Mouse (Mus musculus): Measurements from ENCODE around the gene Trim8.

Gene Trim8

GRCm38 (mm10) chr19:46505646-46506371 is 4.3 kb downstream of the Trim8 start:
- DNase-seq = no peak

- DNase-seq = no peak
Observed at GRCm38 (mm10) chr19:46506372-46506717, 4.8 kb downstream of the Trim8 start.

- DNase-seq = no peak
Observed at GRCm38 (mm10) chr19:46507181-46507581, 5.7 kb downstream of the Trim8 start.

GRCm38 (mm10) chr19:46507806-46508205 is 6.3 kb downstream of the Trim8 start:
- DNase-seq = peak in 1 of 2 experiments; percentile 5

GRCm38 (mm10) chr19:46508738-46509137 is 7.2 kb downstream of the Trim8 start:
- DNase-seq = peak in 1 of 2 experiments; percentile 60

- DNase-seq = no peak
Observed at GRCm38 (mm10) chr19:46509202-46509601, 7.7 kb downstream of the Trim8 start.

GRCm38 (mm10) chr19:46509736-46510135 is 8.2 kb downstream of the Trim8 start:
- DNase-seq = no peak

GRCm38 (mm10) chr19:46510401-46510800 is 8.9 kb downstream of the Trim8 start:
- DNase-seq = no peak

- peak in 1 of 2 experiments; percentile 54 for DNase-seq
Observed at GRCm38 (mm10) chr19:46510824-46511223, 9.3 kb downstream of the Trim8 start.

GRCm38 (mm10) chr19:46511263-46511662 is 9.8 kb downstream of the Trim8 start:
- peak in 1 of 2 experiments; percentile 51 for DNase-seq

GRCm38 (mm10) chr19:46514387-46514786 is 12.9 kb downstream of the Trim8 start:
- DNase-seq = no peak

- DNase-seq = peak in 1 of 2 experiments; percentile 28
Observed at GRCm38 (mm10) chr19:46515287-46515821, 13.9 kb downstream of the Trim8 start.

GRCm38 (mm10) chr19:46516667-46517528 is 15.4 kb downstream of the Trim8 start:
- DNase-seq = peak; percentile 50 to 72

- DNase-seq = peak in 1 of 2 experiments; percentile 53
Observed at GRCm38 (mm10) chr19:46517529-46518351, 16.2 kb downstream of the Trim8 start.

- DNase-seq = peak; percentile 84 to 92
Observed at GRCm38 (mm10) chr19:46518352-46518787, 16.9 kb downstream of the Trim8 start.

GRCm38 (mm10) chr19:46518828-46519621 is 17.5 kb downstream of the Trim8 start:
- DNase-seq = no peak

GRCm38 (mm10) chr19:46521698-46522097 is 20.2 kb downstream of the Trim8 start:
- DNase-seq = no peak

- peak in 1 of 2 experiments; percentile 8 for DNase-seq
Observed at GRCm38 (mm10) chr19:46522433-46523044, 21.0 kb downstream of the Trim8 start.

GRCm38 (mm10) chr19:46523131-46523479 is 21.6 kb downstream of the Trim8 start:
- DNase-seq = no peak

GRCm38 (mm10) chr19:46523480-46524151 is 22.1 kb downstream of the Trim8 start:
- DNase-seq = peak in 1 of 2 experiments; percentile 59

- DNase-seq = peak in 1 of 2 experiments; percentile 15
Observed at GRCm38 (mm10) chr19:46524152-46524544, 22.6 kb downstream of the Trim8 start.

All from thymus, postnatal 36 days (tissue).